Mouse (Mus musculus): ENCODE measurements around the gene Aaed1.

DNA sequence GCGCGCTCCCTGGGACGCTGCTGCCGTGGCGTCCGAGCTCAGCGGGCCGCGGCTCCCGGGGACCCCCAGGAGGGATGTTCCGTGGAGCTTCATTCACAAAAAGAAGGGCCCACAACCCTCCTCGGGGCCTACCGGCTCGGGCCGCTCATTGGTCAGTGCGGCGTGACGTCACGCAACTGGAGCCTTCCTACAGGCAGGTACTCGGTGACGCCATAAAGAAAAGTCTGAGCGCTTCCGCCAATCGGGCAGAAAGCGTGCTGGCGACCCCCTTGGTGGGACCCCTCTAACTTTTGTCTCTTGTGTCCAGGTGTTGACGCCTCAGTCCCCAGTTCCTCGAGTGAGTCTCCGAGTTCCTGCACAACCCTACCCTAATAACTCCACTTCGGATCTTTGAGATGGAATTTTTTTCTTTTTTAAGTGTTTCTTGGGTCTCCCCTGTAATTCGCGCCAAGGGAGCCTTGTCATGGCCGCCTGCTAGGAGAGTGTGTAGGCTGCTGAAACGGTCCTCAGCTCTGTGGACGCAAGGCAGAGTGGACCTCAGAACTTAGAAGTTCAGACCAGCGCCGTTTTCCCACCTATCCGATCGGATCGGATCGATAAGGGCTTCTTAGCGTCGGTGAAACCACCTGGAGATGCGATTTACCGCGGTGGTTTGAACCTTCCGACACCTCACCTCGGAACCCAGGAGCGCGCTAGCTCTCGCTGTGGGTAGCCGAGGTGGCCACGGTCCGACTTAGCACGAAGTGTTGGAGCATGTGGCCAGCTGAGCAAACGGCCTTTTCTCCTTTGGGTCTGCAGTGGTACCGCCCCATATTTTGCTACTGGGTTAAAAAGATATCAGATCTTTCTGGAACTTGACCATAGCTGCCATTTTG lies 37.4 kb downstream of the Aaed1 start, which contains the start of gene Cdc14b:
- TF ChIP-seq CTCF (IDR thresholded peaks at IDR 0.05; ENCODE audit: low read depth, low read length) (no peak), POLR2A (IDR thresholded peaks at IDR 0.05; ENCODE audit: insufficient read depth, low read length) (peak; percentile 55), EP300 (IDR thresholded peaks at IDR 0.05; ENCODE audit: insufficient read depth, low read depth, low read length) (no peak)
